Comparison of ENCODE assay signal across 22 mouse cellular contexts in genomic region chr17:47845609-47846008, GRCm38 (mm10). TPM values are rescaled to one million over a fixed set of nuclear protein-coding genes. Genes with fewer than 3 reads are reported as not detected.
A peak's percentile ranks its signal among the peaks of the same experiment; 100 is the strongest.
DNase-seq lines count a peak whose midpoint lies in the region; ATAC-seq and TF ChIP-seq lines count a peak whose summit lies in the region.
"Had no signal": no experiment of that assay in that cellular context is flagged by ENCODE, and none has a peak within 500 bp of the region (broad histone marks: within the 10 kb centered on the region; RNA-seq: fewer than 3 reads in every experiment).

No protein-coding gene starts in this region.

- DNase-seq in adrenal gland, postnatal 14 days: peak; percentile 57
- DNase-seq in adrenal gland, postnatal 10 days: no peak
- DNase-seq in heart, postnatal 0 days (ENCODE audit: low spot score): no peak
- DNase-seq in heart, adult 8-10 months (ENCODE audit: low spot score): no peak
- no peak for DNase-seq in liver
- DNase-seq: adrenal gland, adult 8-10 months; B cell, adult 2 months; cerebellum, adult 11-12 months; cerebellum, adult 2 months; cerebellum, adult 9-10 months; cerebellum, postnatal 10 days; cerebellum, postnatal 25 days; forebrain, postnatal 0 days had no signal

- peaks cover 6% of the 10 kb centered on the region for H3K4me1 ChIP-seq in heart, postnatal 0 days (ENCODE audit: control insufficient read depth, insufficient read depth)
- no peaks in the 10 kb centered on the region for H3K4me1 ChIP-seq in liver, embryonic 16.5 days (ENCODE audit: control insufficient read depth, low read depth, low read length)
- H3K4me1 ChIP-seq: forebrain, embryonic 13.5 days; forebrain, embryonic 15.5 days had no signal

- ATAC-seq in heart, postnatal 0 days (ENCODE audit: insufficient read depth, low read depth): peak; percentile 36; the same call in 1 of the 2 replicates
- ATAC-seq in liver, embryonic 16.5 days (ENCODE audit: low read depth): peak; percentile 41; the same call in 1 of the 2 replicates
- ATAC-seq: activated CD4-positive, CD25-positive, alpha-beta regulatory T cell, adult 4 months; CD4-positive, CD25-positive, alpha-beta regulatory T cell, adult 4 months; forebrain, embryonic 13.5 days; forebrain, embryonic 15.5 days; forebrain, postnatal 0 days; Patski had no signal

- no peak overlapping the region for H3K4me3 ChIP-seq in heart, postnatal 0 days (ENCODE audit: low read depth, low read length)
- H3K4me3 ChIP-seq in liver, embryonic 16.5 days (ENCODE audit: low read depth, low read length): no peak overlapping the region
- H3K4me3 ChIP-seq: embryonic facial prominence, embryonic 10.5 days; embryonic facial prominence, embryonic 12.5 days; forebrain, embryonic 13.5 days; forebrain, embryonic 15.5 days had no signal

- WGBS in heart, postnatal 0 days: 61% methylated on average over 11 of the region's 11 CpGs
- WGBS in liver, embryonic 16.5 days (ENCODE audit: insufficient replicate concordance): 62% methylated on average over 11 of the region's 11 CpGs

- no peak for TF ChIP-seq CTCF in heart, postnatal 0 days (IDR thresholded peaks at IDR 0.05; ENCODE audit: low read depth)

- no peak for TF ChIP-seq EP300 in heart, postnatal 0 days (IDR thresholded peaks at IDR 0.05; ENCODE audit: low read depth)

- H3K36me3 ChIP-seq in heart, postnatal 0 days (replicated peaks; ENCODE audit: control insufficient read depth, insufficient read depth, low read length): no peaks in the 10 kb centered on the region
- H3K36me3 ChIP-seq in liver, embryonic 16.5 days (ENCODE audit: control insufficient read depth, insufficient read depth): no peaks in the 10 kb centered on the region
- H3K36me3 ChIP-seq: embryonic facial prominence, embryonic 10.5 days; embryonic facial prominence, embryonic 12.5 days; forebrain, embryonic 15.5 days; G1E had no signal

- H3K9me3 ChIP-seq in heart, postnatal 0 days (replicated peaks; ENCODE audit: control insufficient read depth, low read length): no peaks in the 10 kb centered on the region
- 0 out of 2 replicates have a peak, but pooled peaks cover 2% of the 10 kb centered on the region for H3K9me3 ChIP-seq in liver, embryonic 16.5 days (replicated peaks; ENCODE audit: control insufficient read depth, low read length)
- H3K9me3 ChIP-seq: embryonic facial prominence, embryonic 12.5 days; forebrain, embryonic 13.5 days; forebrain, embryonic 15.5 days had no signal

- no peaks in the 10 kb centered on the region for H3K27me3 ChIP-seq in heart, postnatal 0 days (ENCODE audit: control insufficient read depth, insufficient read depth, low read length)
- no peaks in the 10 kb centered on the region for H3K27me3 ChIP-seq in liver, embryonic 16.5 days (ENCODE audit: control insufficient read depth, insufficient read depth, low read depth, low read length)
- H3K27me3 ChIP-seq: embryonic facial prominence, embryonic 12.5 days; forebrain, embryonic 13.5 days; forebrain, embryonic 15.5 days; Patski had no signal

- H3K27ac ChIP-seq in heart, postnatal 0 days (ENCODE audit: low read depth): no peak overlapping the region
- no peak overlapping the region for H3K27ac ChIP-seq in liver, embryonic 16.5 days (ENCODE audit: low read length)
- H3K27ac ChIP-seq: embryonic facial prominence, embryonic 10.5 days; embryonic facial prominence, embryonic 12.5 days; forebrain, embryonic 13.5 days; forebrain, embryonic 15.5 days had no signal

- H3K4me2 ChIP-seq in heart, postnatal 0 days (ENCODE audit: low read depth, low read length): no peak overlapping the region
- no peak overlapping the region for H3K4me2 ChIP-seq in liver, embryonic 16.5 days (ENCODE audit: low read depth, low read length)
- H3K4me2 ChIP-seq: embryonic facial prominence, embryonic 12.5 days; forebrain, embryonic 13.5 days; forebrain, embryonic 15.5 days had no signal

- H3K9ac ChIP-seq in heart, postnatal 0 days (replicated peaks; ENCODE audit: low read depth, low read length): no peak overlapping the region
- no peak overlapping the region for H3K9ac ChIP-seq in liver, embryonic 16.5 days (ENCODE audit: low read depth, low read length)
- H3K9ac ChIP-seq: embryonic facial prominence, embryonic 12.5 days; forebrain, embryonic 13.5 days; forebrain, embryonic 15.5 days; forebrain, postnatal 0 days had no signal

RNA-seq across cellular contexts. Expression of gene Mdfi, which starts 11.1 kb away (rescaled TPM):
- total RNA-seq in adrenal gland, postnatal 14 days (2021): 3.9 and 4.3 TPM in 2 replicates
- 1 to 10 TPM; 4.2 to 5.3 TPM for total RNA-seq in adrenal gland, postnatal 10 days (2021)
- 64.6 and 68.2 TPM in 2 replicates for total RNA-seq in heart, postnatal 0 days (2014; rRNA removed; ENCODE audit: low replicate concordance)
- 6.2 and 6.7 TPM in 2 replicates for polyA plus RNA-seq in heart, postnatal 0 days (2015; fragmentation: Nextera tagmentation; extraction: Ambion mirVana)
- total RNA-seq in heart, adult 8-10 months (2022): 1 to 10 TPM; 1.7 to 2.2 (median 1.9) TPM
- polyA plus RNA-seq in liver, embryonic 16.5 days (2015; fragmentation: Nextera tagmentation; extraction: Ambion mirVana): 0.47 and 0.84 TPM in 2 replicates
- polyA plus RNA-seq: activated CD4-positive, CD25-positive, alpha-beta regulatory T cell, adult 4 months; CD4-positive, CD25-positive, alpha-beta regulatory T cell, adult 4 months; G1E; Patski had no signal

Comparison
In these comparisons a context has a peak if more than half of its experiments do, and no peak if none do; other contexts are left out.
1. RNA of gene Mdfi, which starts 11.1 kb away (total RNA-seq): 64.6 to 68.2 TPM in heart, postnatal 0 days; 4.2 to 5.3 TPM in adrenal gland, postnatal 10 days, 3.9 to 4.3 TPM in adrenal gland, postnatal 14 days and 1.7 to 2.2 TPM in heart, adult 8-10 months; every median in the first group is over 10 times any median in the second.